8 mouse cellular contexts compared by ENCODE assay signal in genomic region chr3:84190513-84191061, GRCm38 (mm10). TPM values are rescaled to one million over a fixed set of nuclear protein-coding genes. Genes with fewer than 3 reads are reported as not detected.
DNase-seq lines count a peak whose midpoint lies in the region; ATAC-seq and TF ChIP-seq lines count a peak whose summit lies in the region.

No protein-coding gene starts in this region.

- no peaks in the 10 kb centered on the region for H3K9me3 ChIP-seq in embryonic facial prominence, embryonic 13.5 days
- no peaks in the 10 kb centered on the region for H3K9me3 ChIP-seq in hindbrain, embryonic 14.5 days (ENCODE audit: control insufficient read depth, low read length)
- H3K9me3 ChIP-seq in lung, postnatal 0 days (ENCODE audit: low read length): no peaks in the 10 kb centered on the region

- no peak for ATAC-seq in embryonic facial prominence, embryonic 13.5 days (ENCODE audit: insufficient number of reproducible peaks, insufficient read depth, low FRiP score, low TSS enrichment, low read depth)
- ATAC-seq in hindbrain, embryonic 14.5 days (ENCODE audit: low FRiP score): peak; percentile 59; the same call in 1 of the 2 replicates
- ATAC-seq in lung, postnatal 0 days: peak; percentile 45

- no peak for TF ChIP-seq POLR2A in small intestine, adult 2 months (IDR thresholded peaks at IDR 0.05; ENCODE audit: low read depth, low read length)

- H3K4me1 ChIP-seq in embryonic facial prominence, embryonic 13.5 days: peaks cover 22% of the 10 kb centered on the region; the same call in 1 of the 2 replicates
- H3K4me1 ChIP-seq in hindbrain, embryonic 14.5 days (replicated peaks; ENCODE audit: control insufficient read depth, insufficient read depth, low read length): peaks cover 6% of the 10 kb centered on the region; the same call in 1 of the 2 replicates
- H3K4me1 ChIP-seq in lung, postnatal 0 days (ENCODE audit: insufficient read depth, low read depth, low read length): no peaks in the 10 kb centered on the region
- H3K4me1 ChIP-seq in small intestine, adult 2 months (ENCODE audit: control insufficient read depth, insufficient read depth, insufficient read length, low read length): peaks cover 7% of the 10 kb centered on the region

- peak; percentile 13 for DNase-seq in retina, embryonic 14.5 days (ENCODE audit: low spot score)
- no peak for DNase-seq in retina, postnatal 1 day
- no peak for DNase-seq in hindbrain, embryonic 14.5 days (ENCODE audit: low spot score)
- DNase-seq in lung, postnatal 0 days (ENCODE audit: low spot score): peak; percentile 51
- no peak for DNase-seq in right cerebral cortex, postnatal 36 days (ENCODE audit: low spot score in 2 of 2)
- no peak for DNase-seq in layer of hippocampus, postnatal 10 days (ENCODE audit: low spot score in 2 of 2)

- no peak for TF ChIP-seq EP300 in lung, postnatal 0 days (IDR thresholded peaks at IDR 0.05)

- H3K4me3 ChIP-seq in embryonic facial prominence, embryonic 13.5 days: peak overlapping the region; percentile 35
- H3K4me3 ChIP-seq in hindbrain, embryonic 14.5 days (replicated peaks; ENCODE audit: low read length): no peak overlapping the region
- H3K4me3 ChIP-seq in lung, postnatal 0 days (ENCODE audit: low read depth, low read length): peak overlapping the region; percentile 42
- H3K4me3 ChIP-seq in small intestine, adult 2 months (ENCODE audit: low read depth, low read length): peak overlapping the region; percentile 15

- peak overlapping the region; percentile 57 for H3K4me2 ChIP-seq in embryonic facial prominence, embryonic 13.5 days
- peak overlapping the region; percentile 28 for H3K4me2 ChIP-seq in hindbrain, embryonic 14.5 days (replicated peaks)
- H3K4me2 ChIP-seq in lung, postnatal 0 days (replicated peaks; ENCODE audit: low read depth, low read length): peak overlapping the region; percentile 64

- WGBS in embryonic facial prominence, embryonic 13.5 days: 16% methylated on average over 41 of the region's 41 CpGs
- WGBS in hindbrain, embryonic 14.5 days: 17% methylated on average over 41 of the region's 41 CpGs
- 4% methylated on average over 41 of the region's 41 CpGs for WGBS in lung, postnatal 0 days
- WGBS in small intestine, adult 2 months: 62% methylated on average over 41 of the region's 41 CpGs

- peaks cover 17% of the 10 kb centered on the region for H3K27me3 ChIP-seq in embryonic facial prominence, embryonic 13.5 days
- H3K27me3 ChIP-seq in hindbrain, embryonic 14.5 days (ENCODE audit: control insufficient read depth, insufficient read depth, low read length): no peaks in the 10 kb centered on the region
- H3K27me3 ChIP-seq in lung, postnatal 0 days (replicated peaks; ENCODE audit: insufficient read depth, low read length): no peaks in the 10 kb centered on the region
- H3K27me3 ChIP-seq in small intestine, adult 2 months (ENCODE audit: control insufficient read depth, insufficient read depth, low read length): no peaks in the 10 kb centered on the region

- peaks cover 18% of the 10 kb centered on the region for H3K36me3 ChIP-seq in embryonic facial prominence, embryonic 13.5 days
- peaks cover 54% of the 10 kb centered on the region for H3K36me3 ChIP-seq in hindbrain, embryonic 14.5 days (replicated peaks; ENCODE audit: control insufficient read depth, insufficient read depth)
- H3K36me3 ChIP-seq in lung, postnatal 0 days (ENCODE audit: insufficient read depth, low read length): no peaks in the 10 kb centered on the region
- peaks cover 25% of the 10 kb centered on the region for H3K36me3 ChIP-seq in small intestine, adult 2 months (ENCODE audit: control insufficient read depth, insufficient read depth, low read length)

- TF ChIP-seq CTCF in lung, postnatal 0 days (IDR thresholded peaks at IDR 0.05): no peak
- TF ChIP-seq CTCF in small intestine, adult 2 months (IDR thresholded peaks at IDR 0.05; ENCODE audit: extremely low read depth, insufficient read length, insufficient replicate concordance, low read depth, low read length): no peak

- H3K9ac ChIP-seq in embryonic facial prominence, embryonic 13.5 days: peak overlapping the region; percentile 58
- H3K9ac ChIP-seq in hindbrain, embryonic 14.5 days: peak overlapping the region; percentile 24; the same call in 1 of the 2 replicates
- H3K9ac ChIP-seq in lung, postnatal 0 days (replicated peaks; ENCODE audit: low read depth): peak overlapping the region; percentile 46

- peak overlapping the region; percentile 48 for H3K27ac ChIP-seq in embryonic facial prominence, embryonic 13.5 days
- no peak overlapping the region for H3K27ac ChIP-seq in hindbrain, embryonic 14.5 days
- H3K27ac ChIP-seq in lung, postnatal 0 days (ENCODE audit: low read length): peak overlapping the region; percentile 73
- no peak overlapping the region for H3K27ac ChIP-seq in small intestine, adult 2 months (ENCODE audit: insufficient read depth, low read depth, low read length)

RNA-seq across cellular contexts. Expression of gene Gm6525, which starts 16.7 kb away (rescaled TPM):
- polyA plus RNA-seq in embryonic facial prominence, embryonic 13.5 days (2015; fragmentation: Nextera tagmentation; extraction: Ambion mirVana): 1.2 and 1.6 TPM in 2 replicates
- polyA plus RNA-seq in hindbrain, embryonic 14.5 days (2014; fragmentation: Nextera tagmentation; extraction: Ambion mirVana): 0.74 and 2.7 TPM in 2 replicates
- 0.57 and 0.75 TPM in 2 replicates for polyA plus RNA-seq in lung, postnatal 0 days (2015; fragmentation: Nextera tagmentation; extraction: Ambion mirVana)
- not detected in 2 replicates for polyA plus RNA-seq in small intestine, adult 2 months (2012; rRNA removed)
- total RNA-seq in layer of hippocampus, postnatal 10 days (2021): not detected

RNA-seq across cellular contexts. Expression of gene Mnd1, which starts 35.0 kb away (rescaled TPM):
- 11.0 and 17.0 TPM in 2 replicates for polyA plus RNA-seq in embryonic facial prominence, embryonic 13.5 days (2015; fragmentation: Nextera tagmentation; extraction: Ambion mirVana)
- 1.7 and 1.9 TPM in 2 replicates for polyA plus RNA-seq in hindbrain, embryonic 14.5 days (2014; fragmentation: Nextera tagmentation; extraction: Ambion mirVana)
- polyA plus RNA-seq in lung, postnatal 0 days (2015; fragmentation: Nextera tagmentation; extraction: Ambion mirVana): 5.3 and 6.5 TPM in 2 replicates
- polyA plus RNA-seq in small intestine, adult 2 months (2012; rRNA removed): not detected in 2 replicates
- 1 to 10 TPM; 2.8 to 3.1 TPM for total RNA-seq in layer of hippocampus, postnatal 10 days (2021)

Comparison
In these comparisons a context has a peak if more than half of its experiments do, and no peak if none do; other contexts are left out.
1. DNase-seq: peak in retina, embryonic 14.5 days (single experiment) and lung, postnatal 0 days (single experiment); none in retina, postnatal 1 day (single experiment), hindbrain, embryonic 14.5 days (single experiment), right cerebral cortex, postnatal 36 days (0 of 2) and layer of hippocampus, postnatal 10 days (0 of 2).
2. H3K27ac ChIP-seq: peak in embryonic facial prominence, embryonic 13.5 days (single experiment) and lung, postnatal 0 days (single experiment); none in hindbrain, embryonic 14.5 days (single experiment) and small intestine, adult 2 months (single experiment).
3. Peak in every context shown above with its lines, with median percentiles within 50 percentile points of each other: H3K4me2 ChIP-seq and H3K9ac ChIP-seq.